Mouse (Mus musculus) ES-E14 (cell line): ENCODE results near the gene Cd68.

Experiments
- MAFK ChIP-seq: IDR thresholded peaks from 2 replicates; pipeline ENCODE4 v1.6.1; 2014; ENCODE audit warnings: mild to moderate bottlenecking, low read depth, low read length, inconsistent platforms; ENCODE audit not compliant: insufficient read depth
- ZC3H11A ChIP-seq: IDR thresholded peaks from 2 replicates; pipeline ENCODE4 v1.6.1; 2012; ENCODE audit warnings: low read depth, mild to moderate bottlenecking, inconsistent platforms, low read length, borderline replicate concordance

DNA sequence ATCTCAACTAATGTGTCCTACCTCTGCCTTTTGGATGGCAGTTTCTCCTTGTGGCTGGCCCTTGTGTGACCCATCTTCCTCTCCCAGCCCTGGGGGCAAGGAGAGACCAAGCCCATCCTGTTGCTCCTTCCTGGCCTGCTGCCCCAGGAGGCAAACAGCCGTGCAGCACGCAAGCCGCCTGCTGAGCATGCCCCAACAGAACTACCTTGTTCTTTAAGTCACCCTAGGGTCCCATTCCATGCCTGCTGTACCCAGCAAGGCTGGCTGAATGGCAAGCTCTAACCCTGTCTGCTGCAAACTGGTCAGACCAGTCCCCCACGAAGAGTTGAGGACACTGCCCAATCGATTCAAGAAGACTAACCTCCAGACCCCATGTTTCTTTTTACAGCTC lies 9.9 kb downstream of the Cd68 start:
- TF ChIP-seq MAFK (no peak), ZC3H11A (no peak)
